Mouse (Mus musculus) left cerebral cortex, adult 2 months (tissue): ENCODE measurements around the gene Gm11214. TPM values are rescaled to one million over a fixed set of nuclear protein-coding genes. Genes with fewer than 3 reads are reported as not detected.

Experiments used
- DNase-seq, 2 experiments: peaks; one replicate each; pipeline ENCODE4 v3.0.0; 2021 to 2022; ENCODE audit warnings: low spot score in 2 of 2, mixed read lengths in 1 of 2; ENCODE audit errors: extremely low spot score in 1 of 2
- H3K27ac ChIP-seq: fragments of 200-600 bp; 2 replicates; pipeline ENCODE4 v1.8.1; 2022
- H3K4me3 ChIP-seq: fragments of 200-600 bp; 2 replicates; pipeline ENCODE4 v1.8.1; 2022
- CTCF ChIP-seq: fragments of 200-600 bp; IDR thresholded peaks from 2 replicates; pipeline ENCODE4 v1.8.1; 2022; ENCODE audit warnings: antibody characterized with exemption, mild to moderate bottlenecking, moderate library complexity
- intact Hi-C: fragments of 180-260 bp; cut with DNase I; formaldehyde crosslinking; loops from one replicate; pipeline ENCODE4 v1.15.1; 2025
- long read RNA-seq, 2 experiments: library from polyadenylated mRNA; stranded (forward); transcript quantifications; one replicate each; pipeline ENCODE4 v2.0.0; 2021; ENCODE audit warnings: borderline mapping rate in 2 of 2
- total RNA-seq, 2 experiments: library from RNA; stranded (reverse); gene quantifications; 2 replicates each; pipeline ENCODE4 v1.2.3; 2021

Gm11214 gene
- total RNA-seq = not detected
- long read RNA-seq, experiment 1 = 0 reads
- long read RNA-seq, experiment 2 = 0 reads

DNA sequence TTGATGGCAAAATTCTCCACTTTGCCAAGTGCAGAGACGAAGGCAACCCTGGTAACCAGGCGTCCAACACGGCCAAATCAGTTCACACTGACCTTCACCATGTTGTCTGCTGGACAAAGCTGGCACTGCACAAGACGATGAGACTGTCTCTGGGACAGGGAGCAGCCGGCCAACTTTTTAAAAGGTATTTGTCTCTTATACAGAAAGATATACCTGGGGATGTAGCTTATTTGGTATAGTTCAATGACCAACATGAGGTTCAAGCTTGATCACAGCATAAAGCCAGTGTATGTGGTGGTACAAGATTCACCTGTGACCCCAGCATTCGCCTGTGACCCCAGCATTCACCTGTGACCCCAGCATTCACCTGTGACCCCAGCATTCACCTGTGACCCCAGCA lies at the start of gene Gm11214:
Gene Gm11214, minus strand, starts transcription at position 101 of the 400 bp plus-strand sequence.
- Histone ChIP-seq H3K27ac (no peak within 1 kb of the TSS), H3K4me3 (no peak within 1 kb of the TSS)
- TF ChIP-seq CTCF = no peak
- DNase-seq = no peak
- intact Hi-C loops = no loop called here

DNA sequence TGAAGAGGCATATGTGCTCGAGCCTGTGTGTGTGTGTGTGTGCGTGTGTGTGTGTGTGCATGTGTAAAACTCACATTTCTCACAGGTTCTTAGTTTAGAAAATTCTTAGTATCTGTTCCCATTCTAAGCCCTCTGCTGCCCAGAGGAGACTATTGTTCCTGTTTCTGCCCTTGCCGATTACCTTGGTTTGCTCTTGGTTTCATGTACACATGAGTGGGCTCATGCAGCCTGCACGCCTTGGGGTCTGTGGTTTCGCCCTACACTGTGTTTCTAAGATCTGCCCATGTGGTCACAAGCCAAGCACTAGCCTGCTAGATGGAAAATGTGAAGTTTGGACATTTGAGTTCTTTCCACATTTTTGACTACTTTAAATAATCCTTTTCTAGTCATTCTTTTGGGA lies 48.7 kb upstream of the Gm11214 start:
- DNase-seq = no peak
- no peak for TF ChIP-seq CTCF
- no peak overlapping the region for H3K4me3 ChIP-seq
- intact Hi-C loops = no loop called here
- no peak overlapping the region for H3K27ac ChIP-seq

DNA sequence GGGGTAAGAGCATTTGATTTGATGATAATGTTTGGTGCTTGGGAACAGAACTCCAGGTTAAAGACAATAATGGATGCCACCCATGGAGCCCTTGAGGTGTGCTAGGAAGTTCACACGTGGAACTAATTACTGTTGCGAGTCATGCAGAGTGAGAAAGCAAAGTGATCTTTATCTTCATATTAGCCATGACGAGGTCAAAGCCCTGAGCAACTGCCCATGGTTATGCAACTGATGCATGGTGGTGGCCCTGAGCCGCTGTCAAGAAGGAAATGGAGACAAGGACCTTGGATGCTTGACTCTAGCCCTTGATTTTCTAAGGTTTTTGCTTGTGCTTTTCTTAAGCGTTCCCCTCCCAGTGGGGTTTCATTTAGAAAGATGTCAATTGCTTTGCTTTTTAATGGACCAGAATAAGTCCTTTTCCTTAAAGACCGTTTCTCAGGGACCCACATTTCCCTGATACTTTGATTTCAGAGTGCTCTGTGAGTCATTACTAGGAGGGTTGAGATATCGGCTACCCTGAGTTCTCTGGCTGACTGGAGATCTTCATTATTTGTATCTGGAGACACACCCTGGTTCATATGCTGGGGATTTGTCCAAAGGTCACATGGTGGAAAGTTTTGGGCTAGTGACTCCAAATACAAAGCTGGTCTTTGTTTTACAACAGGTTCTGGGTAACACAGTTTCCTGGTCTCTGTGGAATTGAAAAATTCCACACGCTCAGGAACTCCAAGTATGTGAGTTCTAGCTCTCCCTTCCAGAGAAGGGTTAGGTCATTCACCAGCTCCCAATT lies 47.4 kb upstream of the Gm11214 start:
- H3K4me3 ChIP-seq = no peak overlapping the region
- intact Hi-C loops = no loop called here
- no peak for DNase-seq
- no peak for TF ChIP-seq CTCF
- no peak overlapping the region for H3K27ac ChIP-seq

DNA sequence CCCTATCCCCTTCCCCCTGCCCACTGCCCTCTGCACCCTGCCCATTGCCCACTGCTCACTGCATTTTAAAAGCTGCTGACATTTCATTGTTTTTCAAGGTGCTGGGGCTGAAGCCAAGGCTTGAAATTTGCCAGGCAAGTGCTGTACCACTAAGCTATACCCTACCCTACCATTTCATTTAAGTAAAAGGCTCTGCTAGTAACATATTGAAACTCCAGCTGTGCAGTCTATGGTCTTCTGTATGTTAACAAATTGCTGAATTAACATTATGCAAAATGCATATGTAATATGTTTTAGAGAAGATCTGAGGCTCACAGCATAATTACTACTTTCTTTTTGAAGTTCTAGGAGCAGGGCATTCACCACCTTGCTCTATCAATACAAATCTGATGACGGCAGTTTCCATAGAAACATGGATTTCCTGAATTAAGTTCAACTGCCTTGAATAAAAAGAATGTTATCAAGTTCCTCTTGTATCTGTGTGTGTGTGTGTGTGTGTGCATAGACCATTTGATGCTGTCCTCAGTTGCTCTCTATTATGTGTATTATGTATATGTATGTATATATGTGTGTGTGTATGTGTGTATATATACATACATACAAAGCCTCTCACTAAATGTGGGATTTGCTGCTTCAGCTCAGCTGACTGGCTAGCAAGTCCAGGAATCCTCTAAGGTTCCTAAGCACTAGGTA lies 43.2 kb upstream of the Gm11214 start:
- intact Hi-C loops = no loop called here

DNA sequence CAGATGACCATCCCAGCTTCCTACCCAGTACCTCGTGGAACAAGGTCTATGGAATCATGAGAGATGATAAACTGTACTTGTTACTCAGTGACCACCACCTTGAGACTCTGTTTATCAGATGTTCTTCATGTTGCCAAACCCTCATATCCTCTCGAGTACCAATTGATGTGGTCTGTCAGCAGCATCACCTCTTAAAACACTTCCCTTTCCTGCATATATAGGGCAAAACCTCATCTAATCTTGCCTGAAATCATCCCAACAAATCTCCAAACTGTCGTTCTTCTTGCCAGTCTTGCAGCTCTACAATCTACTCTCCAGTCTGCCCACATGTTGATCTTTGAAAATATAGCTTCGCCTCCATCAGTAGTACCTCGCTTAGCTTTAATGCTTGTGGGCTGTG lies 41.1 kb upstream of the Gm11214 start:
- intact Hi-C loops = no loop called here
- no peak for TF ChIP-seq CTCF
- DNase-seq = no peak
- no peak overlapping the region for H3K27ac ChIP-seq
- H3K4me3 ChIP-seq = no peak overlapping the region

More for the DNA sequence above, 43.2 kb upstream of the Gm11214 start:
- Histone ChIP-seq H3K27ac (no peak overlapping the region), H3K4me3 (no peak overlapping the region)
- no peak for DNase-seq
- TF ChIP-seq CTCF = no peak

DNA sequence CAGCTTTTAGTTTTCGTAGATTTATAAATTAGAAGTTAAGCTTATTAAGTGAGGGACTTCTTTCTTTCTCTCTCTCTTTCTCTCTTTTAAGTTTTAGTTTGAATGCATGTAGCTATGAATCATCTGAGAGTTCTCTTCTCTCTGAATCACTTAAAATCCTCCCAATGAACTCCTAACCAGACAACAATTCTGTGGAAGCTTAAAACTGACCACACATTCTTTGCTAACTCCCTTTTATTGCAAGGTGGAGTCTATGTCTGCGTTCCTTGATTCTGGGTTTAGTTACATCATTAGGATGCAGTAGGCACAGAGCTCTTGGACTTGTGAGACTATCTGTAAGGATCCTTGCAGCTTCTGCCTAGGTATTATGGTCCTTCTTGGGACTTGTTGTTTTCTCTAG lies 40.5 kb upstream of the Gm11214 start:
- intact Hi-C loops = no loop called here
- no peak for TF ChIP-seq CTCF
- DNase-seq = no peak
- Histone ChIP-seq H3K27ac (no peak overlapping the region), H3K4me3 (no peak overlapping the region)

DNA sequence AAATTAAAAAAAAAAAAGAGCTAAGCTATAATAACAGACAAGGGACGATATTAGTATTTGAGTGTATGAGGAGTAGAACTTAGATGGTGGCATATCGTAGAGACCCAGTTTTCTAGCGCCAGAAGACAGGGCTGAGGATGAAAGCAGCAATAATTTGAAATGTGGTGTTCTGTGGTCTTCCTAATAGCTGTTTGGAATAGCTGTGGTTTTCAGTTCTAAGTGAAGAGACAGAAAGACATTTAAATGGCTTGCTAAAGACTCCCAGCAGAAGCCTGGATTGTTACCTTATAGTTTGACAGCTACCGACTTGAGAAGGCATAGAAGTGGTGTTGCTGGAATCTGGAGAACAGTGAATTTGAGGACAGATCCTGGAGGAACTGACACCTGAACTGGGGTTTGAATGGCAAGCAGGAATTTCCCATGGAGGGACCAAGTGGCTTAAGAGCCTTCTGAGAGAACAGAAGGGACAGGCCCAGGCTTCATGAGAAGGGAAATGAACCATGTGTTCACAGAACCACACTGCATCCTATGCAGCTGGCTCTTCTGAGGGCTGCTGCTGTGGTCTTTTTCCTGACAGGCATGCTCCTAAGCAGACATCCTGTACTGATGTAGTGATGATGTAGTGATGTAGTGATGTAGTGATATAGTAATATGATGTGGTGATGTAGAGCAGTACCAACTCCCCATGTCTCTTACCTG lies 39.0 kb upstream of the Gm11214 start:
- DNase-seq = no peak
- intact Hi-C loops = no loop called here
- no peak for TF ChIP-seq CTCF
- H3K4me3 ChIP-seq = no peak overlapping the region
- H3K27ac ChIP-seq = no peak overlapping the region

DNA sequence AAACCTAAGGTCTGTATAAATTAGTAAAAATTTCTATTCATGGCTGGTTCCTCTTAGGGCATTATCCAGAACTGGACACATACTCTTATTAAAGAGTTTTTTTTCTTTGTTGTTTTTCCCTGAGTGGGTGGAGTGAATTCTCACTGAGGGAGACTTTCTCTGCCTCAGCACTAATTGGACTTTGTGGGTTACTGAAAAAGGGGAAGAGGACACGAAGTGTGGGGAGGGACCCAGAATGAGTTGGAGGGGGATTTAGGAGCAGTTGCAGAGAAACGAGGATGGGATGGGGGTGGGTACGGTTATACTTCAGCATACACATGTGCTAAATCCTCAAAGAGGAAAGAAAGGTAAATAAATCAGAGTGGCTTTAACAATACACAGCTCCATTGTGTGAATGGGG lies 36.6 kb upstream of the Gm11214 start:
- DNase-seq = no peak
- no peak overlapping the region for H3K27ac ChIP-seq
- intact Hi-C loops = no loop called here
- no peak overlapping the region for H3K4me3 ChIP-seq
- TF ChIP-seq CTCF = no peak

DNA sequence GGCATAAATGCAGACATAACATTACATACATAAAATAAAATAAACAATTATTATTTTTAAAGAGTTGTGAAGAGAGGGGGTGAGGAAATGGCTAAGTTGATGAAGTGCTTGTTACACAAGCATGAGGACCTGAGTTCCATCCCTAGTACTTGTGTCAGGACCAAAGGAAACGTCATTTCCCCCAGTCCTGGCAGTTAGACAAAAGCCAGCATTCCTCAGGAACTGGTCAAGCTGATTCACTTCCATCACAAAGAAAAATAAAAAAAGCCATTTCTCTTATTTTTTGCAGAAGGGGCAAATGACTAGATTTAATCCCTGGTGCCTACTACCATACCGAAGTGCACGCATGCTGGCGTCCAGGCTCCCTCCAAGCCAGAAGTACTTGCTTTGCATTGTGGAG lies 33.7 kb upstream of the Gm11214 start:
- Histone ChIP-seq H3K27ac (no peak overlapping the region), H3K4me3 (no peak overlapping the region)
- DNase-seq = no peak
- TF ChIP-seq CTCF = no peak
- intact Hi-C loops = no loop called here

DNA sequence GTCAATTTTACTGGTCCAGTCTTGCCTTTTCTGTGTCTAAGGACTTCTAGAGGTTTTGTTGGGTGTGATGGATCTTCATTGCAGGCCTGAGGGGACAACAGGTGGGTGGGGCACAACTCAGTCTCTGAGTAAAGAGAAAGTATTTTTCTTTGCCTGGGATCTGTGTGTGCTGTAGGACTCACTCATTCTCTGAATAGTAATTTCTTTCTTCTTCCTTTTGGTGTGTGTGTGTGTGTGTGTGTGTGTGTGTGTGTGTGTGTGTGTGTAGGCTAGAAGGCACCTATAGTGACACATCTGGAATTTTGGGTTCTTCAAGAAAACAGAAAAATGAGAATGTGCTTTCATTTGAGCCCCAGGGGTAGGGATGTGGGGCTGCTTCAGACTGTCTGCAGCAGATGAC lies 29.2 kb upstream of the Gm11214 start:
- no peak overlapping the region for H3K4me3 ChIP-seq
- no peak for DNase-seq
- no peak for TF ChIP-seq CTCF
- no peak overlapping the region for H3K27ac ChIP-seq
- intact Hi-C loops = no loop called here

DNA sequence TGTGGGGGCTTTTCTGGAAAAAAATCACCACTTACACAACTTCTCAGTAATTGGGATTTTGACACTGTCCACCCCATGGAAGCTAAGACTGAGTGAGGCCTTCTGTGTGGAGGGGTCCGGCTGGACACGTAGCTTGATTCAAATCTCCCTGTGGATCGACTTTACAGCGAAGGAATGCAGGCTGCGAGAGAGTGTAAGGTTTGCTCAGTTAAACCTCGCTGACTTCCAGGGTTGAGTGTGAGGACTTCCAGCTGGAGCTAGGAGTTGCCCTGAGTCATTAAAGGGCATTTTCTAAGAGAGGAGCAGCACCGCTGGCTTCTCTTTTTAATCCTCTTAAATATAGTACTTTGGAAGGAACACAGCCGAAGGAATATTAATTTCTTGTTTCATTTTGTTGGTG lies 24.2 kb upstream of the Gm11214 start:
- H3K4me3 ChIP-seq = no peak overlapping the region
- intact Hi-C loops = loop anchor here (2.0 to 5.0 kb wide), 4 partner anchors 155 to 805 kb away; no protein-coding TSS in a partner anchor
- no peak for DNase-seq
- no peak overlapping the region for H3K27ac ChIP-seq
- no peak for TF ChIP-seq CTCF

DNA sequence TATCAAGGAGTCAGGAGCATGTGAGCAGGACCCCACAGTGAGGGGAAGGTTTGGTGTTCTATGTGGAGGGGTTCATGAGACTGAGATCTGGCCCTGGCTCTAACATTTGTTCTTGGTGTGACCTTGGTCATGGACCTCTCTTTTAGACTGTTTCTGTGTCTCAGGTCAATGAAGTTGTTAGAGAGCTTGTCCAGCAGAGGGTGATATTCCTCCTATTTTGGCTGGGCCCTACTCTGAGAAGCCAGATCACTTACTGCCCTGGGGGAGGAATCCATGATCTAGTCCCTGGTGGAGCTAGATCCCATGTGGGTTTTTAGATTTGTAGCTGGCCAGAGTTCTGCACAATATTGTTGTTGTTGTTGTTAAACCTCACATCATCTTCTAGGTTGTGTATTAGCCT lies 23.0 kb upstream of the Gm11214 start:
- no peak overlapping the region for H3K27ac ChIP-seq
- no peak overlapping the region for H3K4me3 ChIP-seq
- intact Hi-C loops = loop anchor here (2.0 to 5.0 kb wide), 4 partner anchors 157 to 806 kb away; no protein-coding TSS in a partner anchor
- peak; percentile 53 for TF ChIP-seq CTCF
- peak in 1 of 2 experiments; percentile 13 for DNase-seq
